Mouse (Mus musculus): ENCODE measurements around the gene Plppr2. TPM values are rescaled to one million over a fixed set of nuclear protein-coding genes. Genes with fewer than 3 reads are reported as not detected.

The Plppr2 gene
- total RNA-seq, 4 experiments from 2014 or later, result 133 to 152 (median 147) TPM

Other genes starting within 250 kb of the Plppr2 start
- 10 to 100 TPM; 23.7 to 32.4 (median 28.6) TPM for gene Ldlr, start 213.6 kb upstream of the Plppr2 start, total RNA-seq (2022)
- 1 to 10 TPM; 2.0 to 2.5 (median 2.2) TPM for gene Spc24, start 176.7 kb upstream of the Plppr2 start, total RNA-seq (2022)
- 10 to 100 TPM in 1 of 4 experiments, 1 to 10 TPM in 3; 9.1 to 10.9 (median 9.6) TPM for gene Kank2, start 138.3 kb upstream of the Plppr2 start, total RNA-seq (2022)
- not detected for gene Angptl8, start 101.5 kb upstream of the Plppr2 start, total RNA-seq (2022)
- gene Dock6, start 84.4 kb upstream of the Plppr2 start, total RNA-seq (2022), result 10 to 100 TPM; 14.6 to 19.8 (median 16.8) TPM
- 10 to 100 TPM; 10.7 to 15.7 (median 13.5) TPM for gene Rab3d, start 18.8 kb upstream of the Plppr2 start, total RNA-seq (2022)
- gene Ccdc159, start 9.6 kb upstream of the Plppr2 start, total RNA-seq (2022), result 10 to 100 TPM; 12.9 to 19.5 (median 16.0) TPM
- 10 to 100 TPM; 36.3 to 42.6 (median 39.4) TPM for gene Tmem205, start 9.5 kb upstream of the Plppr2 start, total RNA-seq (2022)
- gene Swsap1, start 18.7 kb downstream of the Plppr2 start, total RNA-seq (2022), result 10 to 100 TPM; 13.2 to 15.0 (median 14.8) TPM
- gene Epor, start 26.5 kb downstream of the Plppr2 start, total RNA-seq (2022), result 10 to 100 TPM; 12.9 to 15.3 (median 14.4) TPM
- gene Rgl3, start 52.4 kb downstream of the Plppr2 start, total RNA-seq (2022), result 1 to 10 TPM; 2.7 to 4.4 (median 3.2) TPM
- gene Ccdc151, start 65.6 kb downstream of the Plppr2 start, total RNA-seq (2022), result 1 to 10 TPM; 6.6 to 9.2 (median 6.7) TPM
- gene Prkcsh, start 65.8 kb downstream of the Plppr2 start, total RNA-seq (2022), result 10 to 100 TPM; 89.5 to 94.0 (median 91.8) TPM
- gene Elavl3, start 115.0 kb downstream of the Plppr2 start, total RNA-seq (2022), result 100 to 1,000 TPM; 132 to 153 (median 147) TPM
- gene Gm49318, start 134.2 kb downstream of the Plppr2 start, total RNA-seq (2022), result not detected
- gene Zfp653, start 134.3 kb downstream of the Plppr2 start, total RNA-seq (2022), result 10 to 100 TPM; 20.7 to 23.7 (median 21.9) TPM
- 10 to 100 TPM; 45.4 to 50.8 (median 48.0) TPM for gene Ecsit, start 148.4 kb downstream of the Plppr2 start, total RNA-seq (2022)
- 1 to 10 TPM in 1 of 4 experiments, under 1 TPM in 3; 0.37 to 1.2 (median 0.59) TPM for gene Cnn1, start 162.2 kb downstream of the Plppr2 start, total RNA-seq (2022)
- 10 to 100 TPM; 52.2 to 69.8 (median 66.6) TPM for gene Elof1, start 180.1 kb downstream of the Plppr2 start, total RNA-seq (2022)
- under 1 TPM in 3 of 4 experiments, not detected in 1; 0.32 to 0.42 (median 0.37) TPM for gene Acp5, start 198.7 kb downstream of the Plppr2 start, total RNA-seq (2022)
- gene Pigyl, start 219.8 kb downstream of the Plppr2 start, total RNA-seq (2022), result 10 to 100 TPM; 41.6 to 49.3 (median 46.1) TPM